Mouse (Mus musculus): Measurements from ENCODE around the gene Klhl32. TPM values are rescaled to one million over a fixed set of nuclear protein-coding genes. Genes with fewer than 3 reads are reported as not detected.

The Klhl32 gene
- polyA plus RNA-seq, 1 experiment from 2014 or later: 4.2 TPM

- Histone ChIP-seq H3K4me1 (ENCODE audit: control insufficient read depth, insufficient read depth, low read length) (no peaks in the 10 kb centered on the region), H3K27ac (ENCODE audit: low read length) (no peak overlapping the region), H3K4me2 (replicated peaks; ENCODE audit: low read depth, low read length) (no peak overlapping the region), H3K27me3 (ENCODE audit: control insufficient read depth, insufficient read depth, low read length) (no peaks in the 10 kb centered on the region), H3K36me3 (ENCODE audit: control insufficient read depth, insufficient read depth, low read length) (no peaks in the 10 kb centered on the region), H3K9ac (replicated peaks; ENCODE audit: low read depth, low read length) (no peak overlapping the region), H3K9me3 (ENCODE audit: control insufficient read depth, low read depth, low read length) (no peaks in the 10 kb centered on the region), H3K4me3 (ENCODE audit: low read depth, low read length) (no peak overlapping the region)
- no peak for ATAC-seq (ENCODE audit: insufficient number of reproducible peaks, insufficient read depth, low FRiP score, low read depth)
- 48% methylated on average over 16 of the region's 16 CpGs for WGBS
Observed at GRCm38 (mm10) chr4:24792416-24792981, 58.4 kb downstream of the Klhl32 start.

- Histone ChIP-seq H3K27me3 (ENCODE audit: control insufficient read depth, insufficient read depth, low read length) (no peaks in the 10 kb centered on the region), H3K4me2 (replicated peaks; ENCODE audit: low read depth, low read length) (no peak overlapping the region), H3K36me3 (ENCODE audit: control insufficient read depth, insufficient read depth, low read length) (no peaks in the 10 kb centered on the region), H3K4me3 (ENCODE audit: low read depth, low read length) (no peak overlapping the region), H3K27ac (ENCODE audit: low read length) (no peak overlapping the region), H3K9ac (replicated peaks; ENCODE audit: low read depth, low read length) (no peak overlapping the region), H3K9me3 (ENCODE audit: control insufficient read depth, low read depth, low read length) (no peaks in the 10 kb centered on the region), H3K4me1 (ENCODE audit: control insufficient read depth, insufficient read depth, low read length) (no peaks in the 10 kb centered on the region)
- 83% methylated on average over 1 of the region's 1 CpGs for WGBS
- ATAC-seq (ENCODE audit: insufficient number of reproducible peaks, insufficient read depth, low FRiP score, low read depth): no peak
Observed at GRCm38 (mm10) chr4:24789331-24789730, 61.6 kb downstream of the Klhl32 start.

GRCm38 (mm10) chr4:24785757-24786532 lies 65.0 kb downstream of the Klhl32 start:
- Histone ChIP-seq H3K4me3 (ENCODE audit: low read depth, low read length) (no peak overlapping the region), H3K27ac (ENCODE audit: low read length) (no peak overlapping the region), H3K9me3 (ENCODE audit: control insufficient read depth, low read depth, low read length) (no peaks in the 10 kb centered on the region), H3K36me3 (ENCODE audit: control insufficient read depth, insufficient read depth, low read length) (no peaks in the 10 kb centered on the region), H3K4me1 (ENCODE audit: control insufficient read depth, insufficient read depth, low read length) (no peaks in the 10 kb centered on the region), H3K27me3 (ENCODE audit: control insufficient read depth, insufficient read depth, low read length) (no peaks in the 10 kb centered on the region), H3K4me2 (replicated peaks; ENCODE audit: low read depth, low read length) (no peak overlapping the region), H3K9ac (replicated peaks; ENCODE audit: low read depth, low read length) (no peak overlapping the region)
- 46% methylated on average over 7 of the region's 7 CpGs for WGBS
- peak; percentile 46; the same call in 1 of the 2 replicates for ATAC-seq (ENCODE audit: insufficient number of reproducible peaks, insufficient read depth, low FRiP score, low read depth)

- H3K36me3 ChIP-seq (ENCODE audit: control insufficient read depth, insufficient read depth, low read length): no peaks in the 10 kb centered on the region
- WGBS: 75% methylated on average over 2 of the region's 2 CpGs
- H3K27ac ChIP-seq (ENCODE audit: low read length): no peak overlapping the region
- H3K9me3 ChIP-seq (ENCODE audit: control insufficient read depth, low read depth, low read length): no peaks in the 10 kb centered on the region
- no peak for ATAC-seq (ENCODE audit: insufficient number of reproducible peaks, insufficient read depth, low FRiP score, low read depth)
- H3K27me3 ChIP-seq (ENCODE audit: control insufficient read depth, insufficient read depth, low read length): no peaks in the 10 kb centered on the region
- no peaks in the 10 kb centered on the region for H3K4me1 ChIP-seq (ENCODE audit: control insufficient read depth, insufficient read depth, low read length)
- H3K4me3 ChIP-seq (ENCODE audit: low read depth, low read length): no peak overlapping the region
- H3K9ac ChIP-seq (replicated peaks; ENCODE audit: low read depth, low read length): no peak overlapping the region
- H3K4me2 ChIP-seq (replicated peaks; ENCODE audit: low read depth, low read length): no peak overlapping the region
Observed at GRCm38 (mm10) chr4:24765919-24766318, 85.0 kb downstream of the Klhl32 start.

- WGBS: 67% methylated on average over 3 of the region's 3 CpGs
- ATAC-seq (ENCODE audit: insufficient number of reproducible peaks, insufficient read depth, low FRiP score, low read depth): no peak
Observed at GRCm38 (mm10) chr4:24765469-24765868, 85.5 kb downstream of the Klhl32 start.

GRCm38 (mm10) chr4:24764558-24764957 lies 86.4 kb downstream of the Klhl32 start:
- Histone ChIP-seq H3K9me3 (ENCODE audit: control insufficient read depth, low read depth, low read length) (no peaks in the 10 kb centered on the region), H3K27me3 (ENCODE audit: control insufficient read depth, insufficient read depth, low read length) (no peaks in the 10 kb centered on the region), H3K4me2 (replicated peaks; ENCODE audit: low read depth, low read length) (no peak overlapping the region), H3K9ac (replicated peaks; ENCODE audit: low read depth, low read length) (no peak overlapping the region), H3K4me3 (ENCODE audit: low read depth, low read length) (no peak overlapping the region), H3K36me3 (ENCODE audit: control insufficient read depth, insufficient read depth, low read length) (no peaks in the 10 kb centered on the region), H3K4me1 (ENCODE audit: control insufficient read depth, insufficient read depth, low read length) (no peaks in the 10 kb centered on the region), H3K27ac (ENCODE audit: low read length) (no peak overlapping the region)
- no peak for ATAC-seq (ENCODE audit: insufficient number of reproducible peaks, insufficient read depth, low FRiP score, low read depth)
- 55% methylated on average over 2 of the region's 2 CpGs for WGBS

More at GRCm38 (mm10) chr4:24765469-24765868, 85.5 kb downstream of the Klhl32 start:
- no peak overlapping the region for H3K4me2 ChIP-seq (replicated peaks; ENCODE audit: low read depth, low read length)
- no peaks in the 10 kb centered on the region for H3K27me3 ChIP-seq (ENCODE audit: control insufficient read depth, insufficient read depth, low read length)
- H3K27ac ChIP-seq (ENCODE audit: low read length): no peak overlapping the region
- no peak overlapping the region for H3K9ac ChIP-seq (replicated peaks; ENCODE audit: low read depth, low read length)
- H3K9me3 ChIP-seq (ENCODE audit: control insufficient read depth, low read depth, low read length): no peaks in the 10 kb centered on the region
- no peaks in the 10 kb centered on the region for H3K36me3 ChIP-seq (ENCODE audit: control insufficient read depth, insufficient read depth, low read length)
- H3K4me3 ChIP-seq (ENCODE audit: low read depth, low read length): no peak overlapping the region
- no peaks in the 10 kb centered on the region for H3K4me1 ChIP-seq (ENCODE audit: control insufficient read depth, insufficient read depth, low read length)

- 87% methylated on average over 4 of the region's 4 CpGs for WGBS
- H3K27me3 ChIP-seq (ENCODE audit: control insufficient read depth, insufficient read depth, low read length): no peaks in the 10 kb centered on the region
- no peak overlapping the region for H3K9ac ChIP-seq (replicated peaks; ENCODE audit: low read depth, low read length)
- H3K27ac ChIP-seq (ENCODE audit: low read length): no peak overlapping the region
- no peaks in the 10 kb centered on the region for H3K4me1 ChIP-seq (ENCODE audit: control insufficient read depth, insufficient read depth, low read length)
- H3K36me3 ChIP-seq (ENCODE audit: control insufficient read depth, insufficient read depth, low read length): no peaks in the 10 kb centered on the region
- no peak overlapping the region for H3K4me3 ChIP-seq (ENCODE audit: low read depth, low read length)
- H3K4me2 ChIP-seq (replicated peaks; ENCODE audit: low read depth, low read length): no peak overlapping the region
- no peak for ATAC-seq (ENCODE audit: insufficient number of reproducible peaks, insufficient read depth, low FRiP score, low read depth)
- no peaks in the 10 kb centered on the region for H3K9me3 ChIP-seq (ENCODE audit: control insufficient read depth, low read depth, low read length)
Observed at GRCm38 (mm10) chr4:24763451-24763850, 87.5 kb downstream of the Klhl32 start.

- no peaks in the 10 kb centered on the region for H3K4me1 ChIP-seq (ENCODE audit: control insufficient read depth, insufficient read depth, low read length)
- no peak overlapping the region for H3K27ac ChIP-seq (ENCODE audit: low read length)
- ATAC-seq (ENCODE audit: insufficient number of reproducible peaks, insufficient read depth, low FRiP score, low read depth): no peak
- no peak overlapping the region for H3K9ac ChIP-seq (replicated peaks; ENCODE audit: low read depth, low read length)
- no peaks in the 10 kb centered on the region for H3K36me3 ChIP-seq (ENCODE audit: control insufficient read depth, insufficient read depth, low read length)
- no peak overlapping the region for H3K4me3 ChIP-seq (ENCODE audit: low read depth, low read length)
- 88% methylated on average over 1 of the region's 1 CpGs for WGBS
- no peaks in the 10 kb centered on the region for H3K27me3 ChIP-seq (ENCODE audit: control insufficient read depth, insufficient read depth, low read length)
- H3K9me3 ChIP-seq (ENCODE audit: control insufficient read depth, low read depth, low read length): no peaks in the 10 kb centered on the region
- H3K4me2 ChIP-seq (replicated peaks; ENCODE audit: low read depth, low read length): no peak overlapping the region
Observed at GRCm38 (mm10) chr4:24758954-24759353, 92.0 kb downstream of the Klhl32 start.
